Mouse (Mus musculus) intestine, postnatal 0 days (tissue): ENCODE data around the gene Bcl2l11. TPM values are rescaled to one million over a fixed set of nuclear protein-coding genes. Genes with fewer than 3 reads are reported as not detected.

ENCODE experiments used
- ATAC-seq: fragments of 200-750 bp; cut with Nextera tagmentation; 2 replicates; pipeline ENCODE4 v1.8.0; 2017; ENCODE audit warnings: mild to moderate bottlenecking, moderate TSS enrichment, moderate library complexity
- H3K27ac ChIP-seq: fragments of 300-500 bp; sonication (generic); 2 replicates; pipeline ENCODE4 v1.5.1; 2014; ENCODE audit warnings: mild to moderate bottlenecking, low read depth, low read length, moderate library complexity
- H3K27me3 ChIP-seq: fragments of 300-500 bp; sonication (generic); replicated peaks from 2 replicates; pipeline ENCODE4 v1.6.1; 2014; ENCODE audit warnings: low read length, mixed read lengths; ENCODE audit not compliant: control insufficient read depth, insufficient read depth
- H3K36me3 ChIP-seq: fragments of 300-500 bp; sonication (generic); 2 replicates; pipeline ENCODE4 v1.6.1; 2014; ENCODE audit warnings: mild to moderate bottlenecking, moderate library complexity; ENCODE audit not compliant: control insufficient read depth, insufficient read depth
- H3K4me1 ChIP-seq: fragments of 300-500 bp; sonication (generic); replicated peaks from 2 replicates; pipeline ENCODE4 v1.6.1; 2014; ENCODE audit warnings: antibody characterized with exemption, low read length, mixed read lengths; ENCODE audit not compliant: control insufficient read depth, insufficient read depth
- H3K4me2 ChIP-seq: fragments of 300-500 bp; sonication (generic); replicated peaks from 2 replicates; pipeline ENCODE4 v1.6.1; 2014; ENCODE audit warnings: low read depth, mild to moderate bottlenecking, moderate library complexity
- H3K4me3 ChIP-seq: fragments of 300-500 bp; sonication (generic); 2 replicates; pipeline ENCODE4 v1.5.1; 2014; ENCODE audit warnings: low read depth, low read length
- H3K9ac ChIP-seq: fragments of 300-500 bp; sonication (generic); 2 replicates; pipeline ENCODE4 v1.6.1; 2014; ENCODE audit warnings: mild to moderate bottlenecking, low read depth, low read length
- H3K9me3 ChIP-seq: fragments of 300-500 bp; sonication (generic); 2 replicates; pipeline ENCODE4 v1.6.1; 2016; ENCODE audit warnings: mixed run types; ENCODE audit not compliant: control insufficient read depth
- CTCF ChIP-seq: sonication (generic); IDR thresholded peaks from 2 replicates; pipeline ENCODE4 v1.5.1; 2016; ENCODE audit warnings: low read depth, mild to moderate bottlenecking, control low read depth, antibody characterized with exemption, moderate library complexity
- WGBS: fragments of 180-500 bp; shearing (Covaris S2); extraction: QIAGEN DNeasy Blood & Tissue Kit; methylation state at CpG from one replicate; pipeline ENCODE4 v1.1.7; 2014; 5-methylcytosine and 5-hydroxymethylcytosine counted together
- polyA plus RNA-seq: library from polyadenylated mRNA; unstranded; fragments of >200 nt; fragmentation: Nextera tagmentation; extraction: Ambion mirVana; gene quantifications from 2 replicates; pipeline ENCODE4 v1.2.1, GENCODE M21; 2015

The Bcl2l11 gene
- polyA plus RNA-seq, 1 experiment from 2014 or later, result 7.5 TPM

GRCm38 (mm10) chr2:128127121-128127671 lies 1.4 kb downstream of the Bcl2l11 start:
- WGBS, result under 1% methylated on average over 65 of the region's 67 CpGs
- peak; percentile 47; the same call in 1 of the 2 replicates for TF ChIP-seq CTCF

GRCm38 (mm10) chr2:128127691-128128292 lies 2.0 kb downstream of the Bcl2l11 start:
- no peak for TF ChIP-seq CTCF
- peaks cover 19% of the 10 kb centered on the region for H3K36me3 ChIP-seq
- peak; percentile 41 for ATAC-seq
- H3K4me1 ChIP-seq, result peaks cover 14% of the 10 kb centered on the region
- no peaks in the 10 kb centered on the region for H3K9me3 ChIP-seq
- peaks cover 15% of the 10 kb centered on the region; the same call in 1 of the 2 replicates for H3K27me3 ChIP-seq
- under 1% methylated on average over 48 of the region's 48 CpGs for WGBS
- peak overlapping the region; percentile 93 for H3K27ac ChIP-seq
- H3K4me2 ChIP-seq, result peak overlapping the region; percentile 100
- H3K4me3 ChIP-seq, result peak overlapping the region; percentile 73
- H3K9ac ChIP-seq, result peak overlapping the region; percentile 67

More at GRCm38 (mm10) chr2:128127121-128127671, 1.4 kb downstream of the Bcl2l11 start:
- H3K4me2 ChIP-seq, result peak overlapping the region; percentile 100
- H3K9ac ChIP-seq, result peak overlapping the region; percentile 67
- H3K4me1 ChIP-seq, result peaks cover 17% of the 10 kb centered on the region
- no peaks in the 10 kb centered on the region for H3K9me3 ChIP-seq
- ATAC-seq, result peak; percentile 89
- H3K4me3 ChIP-seq, result peak overlapping the region; percentile 73
- H3K36me3 ChIP-seq, result peaks cover 17% of the 10 kb centered on the region
- H3K27me3 ChIP-seq, result peaks cover 15% of the 10 kb centered on the region; the same call in 1 of the 2 replicates
- H3K27ac ChIP-seq, result peak overlapping the region; percentile 93

GRCm38 (mm10) chr2:128128532-128128931 lies 2.7 kb downstream of the Bcl2l11 start:
- no peak for ATAC-seq
- Histone ChIP-seq H3K36me3 (peaks cover 22% of the 10 kb centered on the region), H3K27ac (0 out of 2 replicates have a peak overlapping the region, but pooled peaks have one; percentile 93), H3K4me3 (peak overlapping the region; percentile 73), H3K4me2 (peak overlapping the region; percentile 100), H3K4me1 (peaks cover 7% of the 10 kb centered on the region; the same call in 1 of the 2 replicates), H3K9me3 (no peaks in the 10 kb centered on the region), H3K27me3 (0 out of 2 replicates have a peak, but pooled peaks cover 15% of the 10 kb centered on the region), H3K9ac (no peak overlapping the region)
- TF ChIP-seq CTCF, result no peak
- 40% methylated on average over 10 of the region's 10 CpGs for WGBS

- no peak for ATAC-seq
- no peak overlapping the region for H3K4me3 ChIP-seq
- H3K4me2 ChIP-seq, result no peak overlapping the region
- H3K36me3 ChIP-seq, result peaks cover 35% of the 10 kb centered on the region
- H3K9me3 ChIP-seq, result no peaks in the 10 kb centered on the region
- H3K27ac ChIP-seq, result no peak overlapping the region
- H3K27me3 ChIP-seq, result no peaks in the 10 kb centered on the region
- WGBS, result 88% methylated on average over 11 of the region's 11 CpGs
- H3K4me1 ChIP-seq, result no peaks in the 10 kb centered on the region; the same call in 1 of the 2 replicates
- no peak for TF ChIP-seq CTCF
- H3K9ac ChIP-seq, result no peak overlapping the region
Observed at GRCm38 (mm10) chr2:128131503-128131902, 5.7 kb downstream of the Bcl2l11 start.

GRCm38 (mm10) chr2:128132635-128133034 lies 6.8 kb downstream of the Bcl2l11 start:
- no peak for ATAC-seq
- no peaks in the 10 kb centered on the region for H3K9me3 ChIP-seq
- no peak overlapping the region for H3K4me3 ChIP-seq
- no peaks in the 10 kb centered on the region; the same call in 1 of the 2 replicates for H3K4me1 ChIP-seq
- TF ChIP-seq CTCF, result no peak
- H3K27ac ChIP-seq, result no peak overlapping the region
- H3K9ac ChIP-seq, result no peak overlapping the region
- 88% methylated on average over 5 of the region's 5 CpGs for WGBS
- no peaks in the 10 kb centered on the region for H3K27me3 ChIP-seq
- H3K36me3 ChIP-seq, result peaks cover 35% of the 10 kb centered on the region
- no peak overlapping the region for H3K4me2 ChIP-seq

- ATAC-seq, result no peak
- H3K4me1 ChIP-seq, result no peaks in the 10 kb centered on the region; the same call in 1 of the 2 replicates
- no peak overlapping the region for H3K4me2 ChIP-seq
- no peak overlapping the region for H3K27ac ChIP-seq
- H3K4me3 ChIP-seq, result no peak overlapping the region
- H3K9me3 ChIP-seq, result no peaks in the 10 kb centered on the region
- TF ChIP-seq CTCF, result no peak
- H3K36me3 ChIP-seq, result peaks cover 35% of the 10 kb centered on the region
- no peaks in the 10 kb centered on the region for H3K27me3 ChIP-seq
- no peak overlapping the region for H3K9ac ChIP-seq
Observed at GRCm38 (mm10) chr2:128133865-128134264, 8.0 kb downstream of the Bcl2l11 start.
